Mouse (Mus musculus): ENCODE data around the gene Trim16. TPM values are rescaled to one million over a fixed set of nuclear protein-coding genes. Genes with fewer than 3 reads are reported as not detected.

Trim16 gene
- polyA plus RNA-seq (2012; ENCODE audit: insufficient read depth, low replicate concordance) = 0.47 and 3.6 TPM in 2 replicates

DNA sequence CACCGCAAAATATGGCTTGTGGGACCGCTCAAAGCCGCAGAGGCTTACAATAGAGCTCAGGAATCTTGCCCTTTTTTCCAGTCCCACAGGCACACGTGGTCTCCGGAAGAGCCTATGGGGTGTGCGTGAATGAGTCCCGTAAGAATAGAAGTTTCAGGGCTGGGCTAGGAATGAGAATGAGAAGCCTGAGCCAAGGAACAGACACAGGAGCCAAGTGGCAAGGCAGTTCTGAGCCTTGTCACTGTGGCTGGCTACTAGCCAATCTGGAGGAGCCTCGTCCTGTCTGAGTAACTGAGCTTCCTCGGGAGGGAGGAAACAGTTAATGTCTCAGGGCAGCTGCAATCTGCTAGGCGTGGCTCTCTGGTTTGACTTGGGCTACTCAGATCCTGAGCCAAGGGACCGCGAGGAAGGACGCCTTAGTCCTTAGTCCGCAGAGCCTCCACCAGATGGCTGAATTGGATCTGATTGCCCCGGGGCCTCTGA is at the start of gene Trim16:
Gene Trim16 (plus strand): TSS at position 173 of the 483 bp plus-strand sequence.
- Histone ChIP-seq H3K27me3 (replicated peaks) (peaks cover 33% of the 10 kb centered on the region), H3K9me3 (no peaks in the 10 kb centered on the region), H3K4me1 (peaks cover 58% of the 10 kb centered on the region), H3K36me3 (replicated peaks; ENCODE audit: low read length) (no peaks in the 10 kb centered on the region), H3K4me3 (replicated peaks) (peak within 1 kb of the TSS; percentile 91)
- TF ChIP-seq FLI1 (IDR thresholded peaks at IDR 0.05; ENCODE audit: low read length) = no peak
- TF ChIP-seq GATA1 (IDR thresholded peaks at IDR 0.05; ENCODE audit: borderline replicate concordance, low read length) = no peak

- H3K9me3 ChIP-seq = peaks cover 49% of the 10 kb centered on the region
- peaks cover 11% of the 10 kb centered on the region for H3K36me3 ChIP-seq (replicated peaks; ENCODE audit: low read length)
- TF ChIP-seq FLI1 (IDR thresholded peaks at IDR 0.05; ENCODE audit: low read length) (no peak), GATA1 (IDR thresholded peaks at IDR 0.05; ENCODE audit: borderline replicate concordance, low read length) (no peak)
- H3K4me1 ChIP-seq = no peaks in the 10 kb centered on the region
- H3K4me3 ChIP-seq (replicated peaks) = no peak overlapping the region
- H3K27me3 ChIP-seq (replicated peaks) = peaks cover 4% of the 10 kb centered on the region
Measured at GRCm38 (mm10) chr11:62776510-62776909, 43.5 kb upstream of the Trim16 start.

- peak within 1 kb of the TSS; percentile 90 for H3K4me3 ChIP-seq (replicated peaks)
- peaks cover 10% of the 10 kb centered on the region for H3K4me1 ChIP-seq
Measured at GRCm38 (mm10) chr11:62788935-62789616, 31.0 kb upstream of the Trim16 start, which contains the start of gene Zfp286. Zfp286 (minus strand) TSS chr11:62789462.

GRCm38 (mm10) chr11:62789617-62789936 is 30.5 kb upstream of the Trim16 start:
- no peaks in the 10 kb centered on the region for H3K27me3 ChIP-seq (replicated peaks)
- peaks cover 10% of the 10 kb centered on the region for H3K4me1 ChIP-seq
- peak overlapping the region; percentile 90 for H3K4me3 ChIP-seq (replicated peaks)
- no peaks in the 10 kb centered on the region for H3K36me3 ChIP-seq (replicated peaks; ENCODE audit: low read length)
- TF ChIP-seq FLI1 (IDR thresholded peaks at IDR 0.05; ENCODE audit: low read length) (no peak), GATA1 (IDR thresholded peaks at IDR 0.05; ENCODE audit: borderline replicate concordance, low read length) (no peak)
- no peaks in the 10 kb centered on the region for H3K9me3 ChIP-seq

More at GRCm38 (mm10) chr11:62788935-62789616, 31.0 kb upstream of the Trim16 start, which contains the start of gene Zfp286:
- Histone ChIP-seq H3K36me3 (replicated peaks; ENCODE audit: low read length) (no peaks in the 10 kb centered on the region), H3K27me3 (replicated peaks) (no peaks in the 10 kb centered on the region), H3K9me3 (no peaks in the 10 kb centered on the region)
- TF ChIP-seq FLI1 (IDR thresholded peaks at IDR 0.05; ENCODE audit: low read length) (no peak), GATA1 (IDR thresholded peaks at IDR 0.05; ENCODE audit: borderline replicate concordance, low read length) (no peak)

GRCm38 (mm10) chr11:62804119-62804518 is 15.9 kb upstream of the Trim16 start:
- Histone ChIP-seq H3K4me3 (replicated peaks) (no peak overlapping the region), H3K27me3 (replicated peaks) (peaks cover 8% of the 10 kb centered on the region), H3K4me1 (0 out of 2 replicates have a peak, but pooled peaks cover under 1% of the 10 kb centered on the region), H3K36me3 (replicated peaks; ENCODE audit: low read length) (no peaks in the 10 kb centered on the region), H3K9me3 (peaks cover 33% of the 10 kb centered on the region)
- TF ChIP-seq FLI1 (IDR thresholded peaks at IDR 0.05; ENCODE audit: low read length) (no peak), GATA1 (IDR thresholded peaks at IDR 0.05; ENCODE audit: borderline replicate concordance, low read length) (no peak)

DNA sequence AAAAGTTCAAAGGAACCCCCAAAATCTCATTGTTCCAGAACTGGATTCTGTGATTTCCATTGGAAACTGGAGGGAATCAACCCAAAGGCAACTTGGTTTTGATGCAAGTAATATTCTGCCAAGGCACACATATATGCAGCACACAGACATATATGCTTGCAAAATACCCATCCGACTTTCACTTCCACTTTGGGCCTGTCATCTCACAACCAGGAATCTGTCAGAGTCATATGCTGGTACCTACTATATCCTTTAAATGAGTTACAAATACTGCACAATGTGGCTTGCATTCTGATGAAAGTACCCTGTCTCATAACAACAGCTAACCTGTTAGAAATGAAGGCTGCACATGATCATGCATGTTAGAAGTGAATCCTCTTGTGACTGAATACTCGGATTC is 12.1 kb upstream of the Trim16 start:
- Histone ChIP-seq H3K27me3 (replicated peaks) (peaks cover 4% of the 10 kb centered on the region), H3K9me3 (peaks cover 23% of the 10 kb centered on the region), H3K4me1 (peaks cover 9% of the 10 kb centered on the region; the same call in 1 of the 2 replicates), H3K36me3 (replicated peaks; ENCODE audit: low read length) (no peaks in the 10 kb centered on the region), H3K4me3 (replicated peaks) (no peak overlapping the region)
- TF ChIP-seq FLI1 (IDR thresholded peaks at IDR 0.05; ENCODE audit: low read length) (no peak), GATA1 (IDR thresholded peaks at IDR 0.05; ENCODE audit: borderline replicate concordance, low read length) (no peak)

- TF ChIP-seq FLI1 (IDR thresholded peaks at IDR 0.05; ENCODE audit: low read length) (no peak), GATA1 (IDR thresholded peaks at IDR 0.05; ENCODE audit: borderline replicate concordance, low read length) (no peak)
- no peaks in the 10 kb centered on the region for H3K36me3 ChIP-seq (replicated peaks; ENCODE audit: low read length)
- no peak overlapping the region for H3K4me3 ChIP-seq (replicated peaks)
- H3K4me1 ChIP-seq = peaks cover 20% of the 10 kb centered on the region
- H3K9me3 ChIP-seq = peaks cover 19% of the 10 kb centered on the region
- peaks cover 4% of the 10 kb centered on the region for H3K27me3 ChIP-seq (replicated peaks)
Measured at GRCm38 (mm10) chr11:62809201-62809600, 10.8 kb upstream of the Trim16 start.

DNA sequence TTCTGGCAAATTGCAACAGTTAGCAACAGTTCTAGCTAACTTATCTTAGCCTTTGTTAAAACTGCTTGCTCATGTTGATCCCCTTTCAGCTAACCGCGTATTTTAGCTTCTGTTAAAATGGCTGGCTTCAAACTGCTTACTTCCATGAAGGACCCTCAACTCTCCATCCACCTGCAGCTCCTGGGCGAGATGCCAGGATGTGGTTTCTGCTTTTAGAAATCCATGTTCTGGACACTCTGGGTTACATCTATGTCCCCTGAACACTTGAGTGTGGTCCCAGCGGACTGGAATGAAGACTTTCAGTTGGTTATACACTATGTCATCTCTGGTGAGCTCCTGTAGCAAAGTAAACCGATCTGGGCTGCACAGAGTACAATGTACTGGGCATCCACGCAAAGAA is 7.8 kb upstream of the Trim16 start:
- Histone ChIP-seq H3K4me1 (peaks cover 37% of the 10 kb centered on the region), H3K4me3 (replicated peaks) (no peak overlapping the region), H3K9me3 (no peaks in the 10 kb centered on the region), H3K27me3 (replicated peaks) (peaks cover 2% of the 10 kb centered on the region), H3K36me3 (replicated peaks; ENCODE audit: low read length) (no peaks in the 10 kb centered on the region)
- TF ChIP-seq FLI1 (IDR thresholded peaks at IDR 0.05; ENCODE audit: low read length) (no peak), GATA1 (IDR thresholded peaks at IDR 0.05; ENCODE audit: borderline replicate concordance, low read length) (no peak)

DNA sequence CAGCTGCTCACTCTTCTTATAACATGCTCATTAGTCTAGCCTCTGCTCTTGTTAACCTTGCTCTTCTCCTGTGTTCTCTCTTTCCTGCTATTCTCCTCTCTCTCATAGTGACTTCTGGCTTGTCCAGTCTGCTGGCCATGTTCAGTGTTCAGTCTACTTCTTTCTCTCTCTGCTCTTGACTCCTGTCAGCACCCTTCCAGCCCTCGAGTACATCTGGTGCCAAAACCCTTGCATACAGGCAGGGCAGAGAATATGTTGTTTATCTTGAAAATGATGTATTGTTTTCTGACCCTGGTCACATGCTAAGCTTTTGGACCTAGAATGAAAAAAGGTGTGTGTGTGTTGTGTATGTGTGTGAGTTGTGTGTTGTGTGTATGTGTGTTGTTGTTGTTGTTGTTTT is 6.5 kb upstream of the Trim16 start:
- Histone ChIP-seq H3K4me1 (peaks cover 40% of the 10 kb centered on the region), H3K9me3 (no peaks in the 10 kb centered on the region), H3K4me3 (replicated peaks) (no peak overlapping the region), H3K27me3 (replicated peaks) (peaks cover 12% of the 10 kb centered on the region), H3K36me3 (replicated peaks; ENCODE audit: low read length) (no peaks in the 10 kb centered on the region)
- no peak for TF ChIP-seq GATA1 (IDR thresholded peaks at IDR 0.05; ENCODE audit: borderline replicate concordance, low read length)
- TF ChIP-seq FLI1 (IDR thresholded peaks at IDR 0.05; ENCODE audit: low read length) = no peak

DNA sequence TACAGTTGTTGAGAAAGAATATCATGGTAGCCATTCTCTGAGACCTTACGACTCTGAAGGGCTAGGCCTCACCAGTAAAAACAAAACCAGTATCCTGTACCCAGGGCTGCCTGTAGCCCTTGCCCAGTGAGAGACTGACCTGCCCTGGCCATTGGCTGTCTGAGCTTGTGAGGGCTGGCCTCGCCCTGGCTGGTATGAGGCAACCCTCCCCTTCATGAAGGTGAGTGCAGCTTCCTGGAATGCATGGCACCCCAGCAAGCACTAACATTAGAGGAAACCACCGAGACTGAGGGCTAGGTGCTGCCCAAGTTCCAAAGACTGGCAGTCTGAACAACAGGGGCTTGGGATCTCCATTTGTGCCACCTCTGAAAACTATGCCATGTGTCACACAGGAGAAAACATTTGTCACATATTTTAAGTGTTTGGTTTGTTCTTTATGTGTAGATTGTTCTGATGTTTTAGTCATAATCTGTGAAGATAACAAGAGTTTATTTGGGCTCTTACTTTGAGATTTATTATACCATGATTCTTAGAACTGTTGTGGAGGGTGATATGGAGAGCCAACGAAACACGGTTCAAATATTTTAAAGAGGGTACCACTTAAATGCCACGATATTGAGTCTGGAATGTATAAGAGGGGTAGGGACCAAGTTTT is 5.9 kb upstream of the Trim16 start:
- TF ChIP-seq FLI1 (IDR thresholded peaks at IDR 0.05; ENCODE audit: low read length) (no peak), GATA1 (IDR thresholded peaks at IDR 0.05; ENCODE audit: borderline replicate concordance, low read length) (no peak)
- Histone ChIP-seq H3K36me3 (replicated peaks; ENCODE audit: low read length) (no peaks in the 10 kb centered on the region), H3K4me1 (peaks cover 46% of the 10 kb centered on the region), H3K27me3 (replicated peaks) (peaks cover 18% of the 10 kb centered on the region), H3K9me3 (no peaks in the 10 kb centered on the region), H3K4me3 (replicated peaks) (peak overlapping the region; percentile 8)
